Mouse (Mus musculus) cortical plate, adult 2 months (tissue): Measurements from ENCODE around the gene Sema5a. TPM values are rescaled to one million over a fixed set of nuclear protein-coding genes. Genes with fewer than 3 reads are reported as not detected.
"Not testable (repeated sequence)": the region's sequence is repeated elsewhere in the genome, so short reads cannot be mapped to it uniquely, and the experiment has no call there.

ENCODE experiments used
- H3K27ac ChIP-seq: fragments of 200-500 bp; 2 replicates; pipeline ENCODE4 v1.5.1; 2012; ENCODE audit warnings: low read length, control low read depth, inconsistent platforms; ENCODE audit not compliant: insufficient read depth
- H3K4me1 ChIP-seq: fragments of 200-500 bp; 2 replicates; pipeline ENCODE4 v1.6.1; 2011; ENCODE audit warnings: low read length; ENCODE audit not compliant: control insufficient read depth, insufficient read depth
- H3K4me3 ChIP-seq: fragments of 200-500 bp; 2 replicates; pipeline ENCODE4 v1.5.1; 2011; ENCODE audit warnings: mild to moderate bottlenecking, low read length, control low read depth; ENCODE audit not compliant: insufficient read depth
- CTCF ChIP-seq: fragments of 200-500 bp; IDR thresholded peaks from 2 replicates; pipeline ENCODE4 v1.5.1; 2011; ENCODE audit warnings: mild to moderate bottlenecking, control low read depth, low read length; ENCODE audit not compliant: insufficient read depth; ENCODE audit errors: extremely low read depth
- POLR2A ChIP-seq: fragments of 200-500 bp; IDR thresholded peaks from 2 replicates; pipeline ENCODE4 v1.6.1; 2011; ENCODE audit warnings: mild to moderate bottlenecking, low read length, control low read depth; ENCODE audit not compliant: insufficient read depth; ENCODE audit errors: extremely low read depth
- polyA plus RNA-seq: library from polyadenylated mRNA; depleted of rRNA; stranded (reverse); fragments of >200 nt; gene quantifications from 2 replicates; pipeline ENCODE4 v1.2.3, GENCODE M21; 2012

The Sema5a gene
- polyA plus RNA-seq, 1 experiment: 7.8 TPM

DNA sequence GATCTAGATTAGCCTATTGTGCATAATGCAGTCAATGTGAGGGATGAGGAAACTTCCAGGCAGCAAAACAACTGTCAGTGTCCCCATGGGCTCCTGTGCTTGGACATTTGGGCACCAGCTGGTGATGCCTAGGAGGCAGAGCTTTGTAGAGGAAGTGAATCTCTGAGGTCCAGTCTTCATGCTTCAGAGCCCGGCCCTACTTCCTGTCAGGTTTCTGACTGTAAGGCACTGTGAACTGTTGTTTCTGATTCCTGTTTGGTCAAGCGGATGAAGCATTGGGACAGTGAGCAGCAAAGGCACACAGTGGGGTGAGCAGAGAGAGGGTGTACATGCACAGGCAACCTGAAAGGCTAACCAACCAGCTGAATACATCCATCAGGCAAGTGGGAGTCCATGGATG is 14.5 kb upstream of the Sema5a start:
- H3K4me1 ChIP-seq: no peaks in the 10 kb centered on the region
- no peak overlapping the region for H3K4me3 ChIP-seq
- TF ChIP-seq POLR2A (no peak), CTCF (no peak)
- H3K27ac ChIP-seq: no peak overlapping the region

DNA sequence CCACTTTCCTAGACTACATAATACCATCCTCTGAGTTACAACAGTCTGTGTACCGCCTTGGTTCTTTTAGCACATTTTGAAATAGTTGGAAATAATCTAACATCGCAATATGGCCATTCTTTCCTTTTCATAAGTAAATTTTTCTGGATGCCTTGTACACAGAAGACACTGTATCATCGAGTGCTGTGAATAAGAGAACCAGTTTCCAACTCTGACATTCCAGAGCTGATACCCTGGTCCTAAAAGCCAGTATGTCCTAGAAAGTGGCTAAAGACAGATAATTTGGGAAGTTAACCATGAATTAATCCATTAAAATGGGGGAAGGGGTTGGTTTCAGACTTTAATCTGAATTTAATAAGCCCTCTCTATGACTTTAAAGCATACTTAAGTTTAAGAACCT is 12.4 kb upstream of the Sema5a start:
- Histone ChIP-seq H3K4me1 (no peaks in the 10 kb centered on the region), H3K27ac (no peak overlapping the region), H3K4me3 (no peak overlapping the region)
- TF ChIP-seq CTCF: no peak
- TF ChIP-seq POLR2A: no peak

DNA sequence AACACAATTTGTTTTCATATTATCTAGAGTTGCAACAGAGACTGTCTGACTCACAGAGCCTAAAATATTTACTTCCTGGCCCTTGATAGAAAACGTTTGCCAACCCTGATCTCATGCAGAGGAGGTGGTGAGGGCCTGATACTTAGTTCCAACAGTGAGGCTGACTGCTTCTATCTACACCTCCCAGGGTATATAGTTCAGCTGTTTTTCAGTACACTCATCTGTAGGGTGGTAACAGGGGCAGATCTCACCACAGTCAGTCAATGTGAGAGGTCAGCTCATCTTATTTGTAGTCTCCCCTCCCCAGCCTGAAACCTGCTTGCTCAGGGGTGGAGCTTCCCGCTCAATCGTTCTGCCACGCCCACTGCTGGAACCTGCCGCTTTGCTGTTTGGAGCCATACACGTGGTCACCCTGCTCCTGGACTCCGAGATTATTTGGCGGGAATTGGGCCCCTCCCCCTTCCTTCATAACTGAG is 11.9 kb upstream of the Sema5a start:
- not testable (repeated sequence) for H3K4me3 ChIP-seq, H3K4me1 ChIP-seq, H3K27ac ChIP-seq

DNA sequence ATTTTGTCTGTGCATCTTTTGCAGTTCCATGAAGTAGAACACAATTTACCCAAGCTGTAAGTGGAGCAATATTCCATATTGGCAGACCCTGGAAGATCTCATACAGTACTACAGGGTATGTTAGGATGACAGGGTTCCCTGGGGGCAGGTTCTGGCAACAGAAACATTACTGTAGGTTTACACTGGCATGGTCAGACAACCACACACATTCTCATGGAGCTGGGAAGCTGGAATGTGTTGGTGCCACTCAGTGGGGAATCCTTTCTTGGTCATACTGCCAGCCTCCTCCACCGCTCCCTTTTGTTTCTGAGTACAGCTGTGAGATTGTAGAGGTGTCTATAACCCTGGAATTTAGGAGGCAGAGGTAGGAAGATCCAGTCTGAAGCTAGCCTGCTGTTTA is 11.2 kb upstream of the Sema5a start:
- Histone ChIP-seq H3K27ac (no peak overlapping the region), H3K4me3 (no peak overlapping the region), H3K4me1 (no peaks in the 10 kb centered on the region)
- no peak for TF ChIP-seq CTCF
- no peak for TF ChIP-seq POLR2A

DNA sequence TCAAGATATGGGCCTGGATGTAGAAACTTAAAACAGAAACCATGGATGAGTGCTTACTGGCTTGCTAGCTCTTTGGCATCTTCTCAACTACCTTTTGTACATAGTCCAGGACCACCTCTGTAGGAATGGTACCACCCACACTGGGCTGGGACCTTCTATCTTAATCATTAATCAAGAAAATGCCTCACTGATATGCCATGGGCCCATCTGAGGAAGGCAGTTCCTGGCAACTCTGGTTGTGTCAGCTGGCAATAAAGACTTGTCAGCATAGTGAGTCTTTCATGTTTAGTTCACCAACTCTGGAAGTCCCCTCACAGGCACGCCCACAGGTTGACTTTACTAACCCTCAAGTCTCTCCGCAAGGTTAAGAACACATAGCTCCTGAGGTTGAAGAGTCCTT is 5.5 kb upstream of the Sema5a start:
- no peaks in the 10 kb centered on the region; the same call in 1 of the 2 replicates for H3K4me1 ChIP-seq
- no peak overlapping the region for H3K27ac ChIP-seq
- TF ChIP-seq CTCF: no peak
- TF ChIP-seq POLR2A: no peak
- H3K4me3 ChIP-seq: no peak overlapping the region

DNA sequence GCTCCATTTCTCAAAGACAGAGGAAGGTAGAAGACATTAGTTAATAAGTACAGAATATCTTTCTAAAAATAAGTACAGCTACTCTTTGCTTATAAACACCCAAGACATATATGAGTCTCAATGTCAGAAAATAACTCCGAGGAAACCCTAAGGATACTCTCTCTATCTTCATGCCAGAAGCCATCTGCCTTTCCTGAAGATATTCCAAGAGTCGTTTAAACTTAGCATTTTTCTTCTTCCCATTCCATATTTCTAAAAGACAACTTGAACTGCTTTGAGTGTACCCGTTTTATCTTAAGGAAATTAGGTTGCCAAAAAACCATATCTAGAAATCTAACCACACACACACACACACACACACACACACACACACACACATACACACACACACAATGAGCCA is 4.5 kb upstream of the Sema5a start:
- H3K27ac ChIP-seq: no peak overlapping the region
- no peak for TF ChIP-seq POLR2A
- TF ChIP-seq CTCF: no peak
- no peaks in the 10 kb centered on the region; the same call in 1 of the 2 replicates for H3K4me1 ChIP-seq
- no peak overlapping the region for H3K4me3 ChIP-seq

DNA sequence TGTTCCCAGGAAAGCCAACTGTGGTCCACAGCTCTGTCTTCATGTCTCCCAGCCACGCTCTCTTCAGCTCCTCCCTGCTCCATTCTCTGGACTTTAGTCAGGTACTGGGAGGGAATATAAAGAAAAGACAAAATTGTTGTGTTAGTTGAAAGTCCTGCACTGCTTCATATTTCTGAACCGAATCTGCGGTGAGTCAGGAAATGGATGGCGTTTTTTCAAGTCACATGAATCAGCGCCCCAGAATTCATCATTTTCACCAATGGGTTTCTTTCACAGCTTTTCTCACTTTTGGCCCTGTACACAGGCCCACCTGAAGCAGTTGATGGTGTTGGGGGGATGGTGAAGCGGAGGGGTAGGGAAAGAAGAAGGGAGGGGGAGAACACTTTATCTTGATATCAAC is 2.9 kb upstream of the Sema5a start:
- no peak overlapping the region for H3K4me3 ChIP-seq
- no peaks in the 10 kb centered on the region; the same call in 1 of the 2 replicates for H3K4me1 ChIP-seq
- H3K27ac ChIP-seq: no peak overlapping the region
- no peak for TF ChIP-seq POLR2A
- no peak for TF ChIP-seq CTCF

DNA sequence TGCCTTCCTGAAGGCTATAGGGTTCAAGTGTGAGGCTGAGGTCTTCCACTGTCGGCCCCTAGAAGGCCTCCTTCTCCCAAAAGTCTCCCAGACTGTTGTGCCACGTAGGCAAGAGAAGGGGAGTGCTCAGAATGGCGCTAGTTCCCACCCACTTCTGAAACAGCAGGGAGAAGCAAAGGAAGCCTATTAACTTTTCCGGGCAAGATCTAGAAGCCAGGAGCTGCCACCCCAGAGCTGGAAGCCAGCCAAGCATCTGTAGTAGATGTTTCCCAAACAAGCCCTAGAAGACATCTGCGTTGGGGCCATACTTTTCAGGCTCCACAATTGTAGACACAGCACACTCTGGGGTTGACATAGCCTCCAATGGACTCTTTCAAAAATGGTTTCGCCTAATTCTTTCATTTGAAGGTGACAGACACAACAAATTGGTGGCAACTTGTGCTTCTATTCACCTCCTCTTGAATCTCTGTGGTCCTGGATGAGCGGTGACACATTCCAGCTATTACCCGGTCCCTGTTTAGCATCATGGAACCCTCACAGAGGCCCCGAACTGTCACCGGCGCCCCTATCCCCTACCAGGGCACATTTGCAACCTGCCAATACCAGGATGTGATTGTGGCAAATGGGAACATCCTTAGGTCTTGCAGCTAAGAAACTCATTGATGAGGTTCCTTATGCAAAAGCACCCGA is 1.4 kb upstream of the Sema5a start:
- H3K4me3 ChIP-seq: no peak overlapping the region

DNA sequence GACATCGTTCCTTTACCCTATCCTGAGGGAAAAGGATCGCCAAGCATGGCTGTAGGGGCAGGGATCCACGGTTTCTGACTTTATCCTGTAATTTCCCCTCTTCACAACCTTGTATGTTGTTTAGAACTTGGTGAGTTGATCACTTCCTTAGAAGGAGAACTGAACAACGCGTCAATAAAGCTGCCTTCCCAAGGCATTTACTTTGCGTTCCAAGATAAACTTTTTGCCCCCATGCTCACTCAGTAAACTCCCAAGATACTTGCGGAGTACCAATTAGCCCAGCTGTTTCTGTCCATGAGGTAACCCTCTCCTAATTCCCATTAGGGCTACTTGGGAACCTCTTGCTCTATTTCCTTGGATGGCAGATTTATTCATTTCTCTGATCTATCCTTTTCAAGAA is 786 bp upstream of the Sema5a start:
- H3K4me3 ChIP-seq: peak overlapping the region; percentile 57; the same call in 1 of the 2 replicates
- TF ChIP-seq POLR2A (no peak), CTCF (no peak)
- H3K4me1 ChIP-seq: no peaks in the 10 kb centered on the region; the same call in 1 of the 2 replicates
- H3K27ac ChIP-seq: no peak overlapping the region

More for the DNA sequence above, 1.4 kb upstream of the Sema5a start:
- H3K4me1 ChIP-seq: no peaks in the 10 kb centered on the region; the same call in 1 of the 2 replicates
- no peak overlapping the region for H3K27ac ChIP-seq
- TF ChIP-seq CTCF: no peak
- TF ChIP-seq POLR2A: no peak
